Mouse (Mus musculus) limb, embryonic 13.5 days (tissue): ENCODE measurements around the gene Tmsb15a. TPM values are rescaled to one million over a fixed set of nuclear protein-coding genes. Genes with fewer than 3 reads are reported as not detected.
"Not testable (repeated sequence)": the region's sequence is repeated elsewhere in the genome, so short reads cannot be mapped to it uniquely, and the experiment has no call there.

Source experiments
- ATAC-seq: fragments of 200-750 bp; cut with Nextera tagmentation; 2 replicates; pipeline ENCODE4 v1.8.0; 2017; ENCODE audit warnings: low read depth, moderate number of reproducible peaks, moderate TSS enrichment; ENCODE audit not compliant: low FRiP score
- H3K27ac ChIP-seq: fragments of 300-500 bp; sonication (generic); 2 replicates; pipeline ENCODE4 v1.5.1; 2015; ENCODE audit warnings: inconsistent platforms, mild to moderate bottlenecking, moderate library complexity
- H3K27me3 ChIP-seq: fragments of 300-500 bp; sonication (generic); 2 replicates; pipeline ENCODE4 v1.6.1; 2015; ENCODE audit warnings: mild to moderate bottlenecking, inconsistent platforms
- H3K36me3 ChIP-seq: fragments of 300-500 bp; sonication (generic); 2 replicates; pipeline ENCODE4 v1.6.1; 2015; ENCODE audit warnings: inconsistent platforms, mild to moderate bottlenecking, moderate library complexity
- H3K4me1 ChIP-seq: fragments of 300-500 bp; sonication (generic); 2 replicates; pipeline ENCODE4 v1.6.1; 2015; ENCODE audit warnings: inconsistent platforms
- H3K4me2 ChIP-seq: fragments of 300-500 bp; sonication (generic); replicated peaks from 2 replicates; pipeline ENCODE4 v1.6.1; 2015; ENCODE audit warnings: inconsistent platforms, mild to moderate bottlenecking, moderate library complexity
- H3K4me3 ChIP-seq: fragments of 300-500 bp; sonication (generic); 2 replicates; pipeline ENCODE4 v1.5.1; 2015; ENCODE audit warnings: moderate library complexity, mild to moderate bottlenecking, inconsistent platforms
- H3K9ac ChIP-seq: fragments of 300-500 bp; sonication (generic); 2 replicates; pipeline ENCODE4 v1.6.1; 2015; ENCODE audit warnings: mild to moderate bottlenecking, inconsistent platforms
- H3K9me3 ChIP-seq: fragments of 300-500 bp; sonication (generic); 2 replicates; pipeline ENCODE4 v1.6.1; 2016; ENCODE audit warnings: inconsistent platforms
- WGBS: fragments of 180-500 bp; shearing (Covaris S2); methylation state at CpG from one replicate; pipeline ENCODE4 v1.1.7; 2015; 5-methylcytosine and 5-hydroxymethylcytosine counted together
- polyA plus RNA-seq: library from polyadenylated mRNA; unstranded; fragments of >200 nt; fragmentation: Nextera tagmentation; extraction: Ambion mirVana; gene quantifications from 2 replicates; pipeline ENCODE4 v1.2.1, GENCODE M21; 2015

The Tmsb15a gene
- polyA plus RNA-seq, result 1.4 and 1.6 TPM in 2 replicates

DNA sequence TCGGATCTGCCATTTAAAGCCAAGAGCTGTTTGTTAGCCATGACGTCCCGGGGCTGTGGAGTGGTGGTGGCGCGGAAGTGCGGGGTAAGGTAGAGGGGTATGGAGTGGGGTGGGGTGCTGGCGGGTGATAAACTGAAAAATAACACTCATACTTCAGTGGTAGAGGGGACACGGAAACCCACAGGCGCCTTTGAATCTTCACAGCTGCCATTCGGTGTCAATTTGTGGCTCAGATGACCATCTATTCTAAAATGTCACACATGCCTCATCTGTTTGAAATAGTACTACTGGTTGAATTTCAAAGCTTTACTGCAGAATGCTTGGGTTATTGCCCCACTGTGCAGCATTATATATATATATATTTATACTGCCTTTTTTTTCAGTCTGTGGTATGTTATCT lies at the start of gene Tmsb15a:
Gene Tmsb15a, minus strand, starts transcription at position 101 of the 400 bp plus-strand sequence.
- Histone ChIP-seq H3K4me1 (no peaks in the 10 kb centered on the region), H3K27ac (no peak within 1 kb of the TSS), H3K9ac (no peak within 1 kb of the TSS), H3K9me3 (no peaks in the 10 kb centered on the region), H3K27me3 (peaks cover 19% of the 10 kb centered on the region; the same call in 1 of the 2 replicates), H3K4me2 (no peak within 1 kb of the TSS), H3K36me3 (no peaks in the 10 kb centered on the region), H3K4me3 (no peak within 1 kb of the TSS)
- WGBS, result 81% methylated on average over 10 of the region's 10 CpGs
- ATAC-seq, result no peak

DNA sequence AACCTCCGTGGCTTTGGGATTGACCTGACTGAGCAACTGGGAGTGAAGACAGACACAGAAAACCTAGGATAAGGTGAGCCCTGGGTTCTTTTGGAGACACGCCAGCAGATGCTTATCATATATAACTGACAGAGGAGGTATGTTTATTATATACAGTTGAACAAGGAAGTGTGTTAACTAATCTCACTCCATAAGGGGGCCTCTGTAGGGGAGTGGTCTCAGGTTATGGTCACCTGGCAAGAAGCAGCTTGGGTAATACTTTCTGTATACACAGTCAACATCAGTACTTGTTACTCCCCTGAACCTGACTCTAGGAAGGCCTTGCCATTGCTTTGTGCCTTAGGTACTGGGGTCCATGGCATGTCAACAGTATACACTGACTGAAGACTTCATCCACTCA lies 43.5 kb upstream of the Tmsb15a start:
- Histone ChIP-seq H3K36me3 (no peaks in the 10 kb centered on the region), H3K4me3 (no peak overlapping the region), H3K27ac (no peak overlapping the region), H3K9ac (no peak overlapping the region), H3K9me3 (no peaks in the 10 kb centered on the region), H3K4me2 (no peak overlapping the region), H3K4me1 (no peaks in the 10 kb centered on the region), H3K27me3 (no peaks in the 10 kb centered on the region)
- no peak for ATAC-seq
- WGBS, result 78% methylated on average over 2 of the region's 2 CpGs

DNA sequence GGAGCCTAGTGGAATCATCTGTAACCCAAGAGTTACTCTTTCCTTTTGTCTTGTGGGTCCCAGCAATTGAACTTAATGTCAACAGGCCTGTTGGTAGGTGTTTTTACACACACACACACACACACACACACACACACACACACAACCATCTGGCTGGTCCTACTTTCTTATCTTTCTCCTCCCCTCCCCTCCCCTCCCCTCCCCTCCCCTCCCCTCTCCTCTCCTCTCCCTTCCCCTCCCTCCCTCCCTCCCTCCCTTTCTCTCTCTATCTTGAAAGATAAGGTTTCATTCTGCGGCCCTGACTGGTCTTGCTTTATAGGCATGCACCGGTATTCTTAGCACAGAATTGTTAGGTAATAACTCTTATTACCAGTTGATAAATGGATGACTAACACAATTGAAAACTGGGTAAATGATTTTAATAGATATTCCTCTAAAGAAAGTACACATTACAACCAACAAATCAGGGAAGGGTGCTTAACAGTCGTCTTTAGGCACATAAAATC lies 43.0 kb upstream of the Tmsb15a start:
- ATAC-seq, result no peak
- Histone ChIP-seq H3K36me3 (no peaks in the 10 kb centered on the region), H3K9me3 (no peaks in the 10 kb centered on the region), H3K27ac (no peak overlapping the region), H3K4me1 (no peaks in the 10 kb centered on the region), H3K27me3 (no peaks in the 10 kb centered on the region), H3K9ac (no peak overlapping the region), H3K4me2 (no peak overlapping the region), H3K4me3 (no peak overlapping the region)
- WGBS, result 68% methylated on average over 3 of the region's 3 CpGs

- no peak for ATAC-seq
Observed at GRCm38 (mm10) chrX:135761707-135762106, 36.6 kb upstream of the Tmsb15a start.

GRCm38 (mm10) chrX:135752832-135753231 lies 27.8 kb upstream of the Tmsb15a start:
- Histone ChIP-seq H3K36me3 (no peaks in the 10 kb centered on the region), H3K4me2 (no peak overlapping the region), H3K4me3 (no peak overlapping the region), H3K27me3 (no peaks in the 10 kb centered on the region), H3K9ac (no peak overlapping the region), H3K4me1 (no peaks in the 10 kb centered on the region), H3K9me3 (no peaks in the 10 kb centered on the region), H3K27ac (no peak overlapping the region)
- ATAC-seq, result no peak
- WGBS, result 9% methylated on average over 2 of the region's 2 CpGs

More at GRCm38 (mm10) chrX:135761707-135762106, 36.6 kb upstream of the Tmsb15a start:
- Histone ChIP-seq H3K4me3 (no peak overlapping the region), H3K9me3 (no peaks in the 10 kb centered on the region), H3K27me3 (no peaks in the 10 kb centered on the region), H3K36me3 (peaks cover 5% of the 10 kb centered on the region), H3K4me2 (no peak overlapping the region), H3K27ac (no peak overlapping the region), H3K4me1 (no peaks in the 10 kb centered on the region), H3K9ac (no peak overlapping the region)

DNA sequence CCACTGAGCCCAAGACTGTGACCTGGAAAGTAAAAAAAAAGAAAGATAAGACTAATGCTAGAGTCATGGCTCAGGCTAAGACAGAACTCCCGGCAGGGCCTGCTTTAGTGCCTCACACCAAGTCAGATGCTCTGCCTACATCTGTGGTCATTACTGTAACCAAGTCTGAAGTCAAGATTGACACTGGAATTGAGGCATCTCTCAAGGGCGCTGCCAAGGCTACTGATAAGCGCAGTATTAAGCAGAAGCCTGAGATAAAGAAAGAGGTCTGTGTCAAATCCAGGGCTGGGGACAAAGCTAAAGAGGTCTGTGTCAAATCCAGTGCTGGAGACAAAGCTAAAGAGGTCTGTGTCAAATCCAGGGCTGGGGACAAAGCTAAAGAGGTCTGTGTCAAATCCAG lies 20.3 kb upstream of the Tmsb15a start:
- not testable (repeated sequence) for H3K27ac ChIP-seq, H3K9ac ChIP-seq, H3K36me3 ChIP-seq, H3K4me1 ChIP-seq, H3K9me3 ChIP-seq, ATAC-seq, H3K4me2 ChIP-seq, H3K27me3 ChIP-seq, H3K4me3 ChIP-seq
- 90% methylated on average over 3 of the region's 3 CpGs for WGBS

GRCm38 (mm10) chrX:135743056-135743355 lies 17.9 kb upstream of the Tmsb15a start:
- no peak for ATAC-seq
- 18% methylated on average over 7 of the region's 7 CpGs for WGBS
- Histone ChIP-seq H3K36me3 (peaks cover 7% of the 10 kb centered on the region; the same call in 1 of the 2 replicates), H3K4me3 (peak overlapping the region; percentile 64), H3K9ac (peak overlapping the region; percentile 72), H3K27ac (no peak overlapping the region), H3K27me3 (peaks cover 16% of the 10 kb centered on the region; the same call in 1 of the 2 replicates), H3K4me2 (peak overlapping the region; percentile 65), H3K4me1 (peaks cover 7% of the 10 kb centered on the region; the same call in 1 of the 2 replicates), H3K9me3 (no peaks in the 10 kb centered on the region)

GRCm38 (mm10) chrX:135742304-135743055 lies 17.4 kb upstream of the Tmsb15a start, which contains the start of the genes Armcx5 and Gprasp1:
TSS of gene Armcx5 (plus strand) at chrX:135742733.
TSS of gene Gprasp1 (plus strand) at chrX:135742733.
- H3K9me3 ChIP-seq, result no peaks in the 10 kb centered on the region
- peak within 1 kb of the TSS; percentile 72 for H3K9ac ChIP-seq
- ATAC-seq, result peak; percentile 97
- 16% methylated on average over 48 of the region's 48 CpGs for WGBS
- peaks cover 7% of the 10 kb centered on the region; the same call in 1 of the 2 replicates for H3K4me1 ChIP-seq
- H3K4me3 ChIP-seq, result peak within 1 kb of the TSS; percentile 64
- peak within 1 kb of the TSS; percentile 65 for H3K4me2 ChIP-seq
- peak within 1 kb of the TSS; percentile 80 for H3K27ac ChIP-seq
- peaks cover 18% of the 10 kb centered on the region; the same call in 1 of the 2 replicates for H3K27me3 ChIP-seq
- peaks cover 7% of the 10 kb centered on the region; the same call in 1 of the 2 replicates for H3K36me3 ChIP-seq

GRCm38 (mm10) chrX:135738730-135739520 lies 13.9 kb upstream of the Tmsb15a start:
- Histone ChIP-seq H3K9ac (no peak overlapping the region), H3K27me3 (peaks cover 19% of the 10 kb centered on the region; the same call in 1 of the 2 replicates), H3K4me2 (no peak overlapping the region), H3K4me3 (no peak overlapping the region), H3K9me3 (no peaks in the 10 kb centered on the region), H3K36me3 (no peaks in the 10 kb centered on the region), H3K4me1 (peaks cover 7% of the 10 kb centered on the region; the same call in 1 of the 2 replicates), H3K27ac (no peak overlapping the region)
- WGBS, result 91% methylated on average over 2 of the region's 2 CpGs
- ATAC-seq, result no peak

DNA sequence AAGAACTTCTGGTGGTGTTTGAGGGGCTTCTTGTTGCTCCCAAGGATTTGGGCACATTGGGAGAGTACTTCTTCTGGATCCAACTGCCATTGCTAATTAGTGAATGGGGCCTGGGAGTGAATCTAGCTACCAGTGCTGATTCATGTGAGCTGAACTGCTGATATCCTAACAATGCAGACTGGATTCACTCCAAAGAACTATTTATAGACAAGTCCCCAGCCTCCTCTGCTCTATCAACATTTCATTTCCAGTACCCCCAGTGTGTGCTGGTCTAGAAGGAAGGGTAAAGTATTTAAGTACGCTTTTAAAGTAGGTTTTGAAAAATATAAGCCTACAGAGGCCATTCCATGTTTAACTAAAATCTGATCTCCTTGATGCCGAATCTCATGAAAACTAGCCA lies 12.2 kb downstream of the Tmsb15a start:
- Histone ChIP-seq H3K4me2 (no peak overlapping the region), H3K27me3 (peaks cover 3% of the 10 kb centered on the region; the same call in 1 of the 2 replicates), H3K27ac (no peak overlapping the region), H3K4me3 (no peak overlapping the region), H3K36me3 (no peaks in the 10 kb centered on the region), H3K9ac (no peak overlapping the region), H3K9me3 (no peaks in the 10 kb centered on the region), H3K4me1 (no peaks in the 10 kb centered on the region)
- ATAC-seq, result no peak
- 89% methylated on average over 2 of the region's 2 CpGs for WGBS

DNA sequence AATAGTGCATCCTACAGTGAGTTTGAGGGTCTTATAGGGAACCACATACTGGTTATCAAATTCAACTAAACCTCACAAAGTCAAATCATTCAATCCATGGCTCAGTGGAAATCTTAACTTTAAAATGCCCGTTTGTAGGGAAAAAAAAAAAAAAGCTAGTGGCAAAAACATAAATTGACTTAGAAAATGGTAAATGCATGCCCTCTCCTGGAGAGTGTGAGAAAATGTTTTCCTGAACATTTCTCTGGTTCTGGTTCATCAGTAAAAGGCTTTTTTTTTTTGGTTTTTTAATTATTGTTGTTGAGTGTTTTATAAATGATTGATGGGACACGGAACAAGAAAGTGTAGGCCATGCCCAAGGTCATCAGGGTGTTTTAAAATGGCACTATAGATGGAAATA lies 20.7 kb downstream of the Tmsb15a start:
- Histone ChIP-seq H3K27ac (no peak overlapping the region), H3K27me3 (peaks cover 9% of the 10 kb centered on the region; the same call in 1 of the 2 replicates)

GRCm38 (mm10) chrX:135703111-135703510 lies 21.9 kb downstream of the Tmsb15a start:
- H3K36me3 ChIP-seq, result no peaks in the 10 kb centered on the region
- H3K9ac ChIP-seq, result no peak overlapping the region
- H3K4me2 ChIP-seq, result no peak overlapping the region
- no peak for ATAC-seq
- no peaks in the 10 kb centered on the region for H3K4me1 ChIP-seq
- H3K9me3 ChIP-seq, result no peaks in the 10 kb centered on the region
- no peak overlapping the region for H3K27ac ChIP-seq
- 94% methylated on average over 1 of the region's 1 CpGs for WGBS
- peaks cover 8% of the 10 kb centered on the region; the same call in 1 of the 2 replicates for H3K27me3 ChIP-seq
- no peak overlapping the region for H3K4me3 ChIP-seq

More for the DNA sequence above, 20.7 kb downstream of the Tmsb15a start:
- H3K36me3 ChIP-seq, result no peaks in the 10 kb centered on the region
- 39% methylated on average over 2 of the region's 2 CpGs for WGBS
- no peak overlapping the region for H3K9ac ChIP-seq
- H3K4me1 ChIP-seq, result no peaks in the 10 kb centered on the region
- H3K4me3 ChIP-seq, result no peak overlapping the region
- no peak overlapping the region for H3K4me2 ChIP-seq
- H3K9me3 ChIP-seq, result no peaks in the 10 kb centered on the region
- ATAC-seq, result no peak
